Mouse (Mus musculus) forebrain, embryonic 11.5 days (tissue): ENCODE results near the gene Ndufa7. TPM values are rescaled to one million over a fixed set of nuclear protein-coding genes. Genes with fewer than 3 reads are reported as not detected.
A peak's percentile ranks its signal among the peaks of the same experiment; 100 is the strongest.
"Not testable (repeated sequence)": the region's sequence is repeated elsewhere in the genome, so short reads cannot be mapped to it uniquely, and the experiment has no call there.

ENCODE experiments used
- ATAC-seq: fragments of 200-750 bp; cut with Nextera tagmentation; replicated peaks from 2 replicates; pipeline ENCODE4 v1.8.0; 2017; ENCODE audit warnings: moderate TSS enrichment; ENCODE audit not compliant: low FRiP score
- DNase-seq: peaks from one replicate; pipeline ENCODE4 v3.0.0-alpha.2; 2017; ENCODE audit warnings: low spot score
- H3K27ac ChIP-seq: fragments of 300-500 bp; sonication (generic); 2 replicates; pipeline ENCODE4 v1.5.1; 2014; ENCODE audit warnings: low read depth, low read length
- H3K27me3 ChIP-seq: fragments of 300-500 bp; sonication (generic); 2 replicates; pipeline ENCODE4 v1.6.1; 2014; ENCODE audit warnings: mild to moderate bottlenecking, low read length, mixed read lengths; ENCODE audit not compliant: control insufficient read depth, insufficient read depth
- H3K36me3 ChIP-seq: fragments of 300-500 bp; sonication (generic); 2 replicates; pipeline ENCODE4 v1.6.1; 2014; ENCODE audit warnings: mild to moderate bottlenecking, low read length, moderate library complexity, mixed read lengths; ENCODE audit not compliant: control insufficient read depth, insufficient read depth
- H3K4me1 ChIP-seq: fragments of 300-500 bp; sonication (generic); replicated peaks from 2 replicates; pipeline ENCODE4 v1.6.1; 2014; ENCODE audit warnings: low read length, mixed read lengths; ENCODE audit not compliant: control insufficient read depth, insufficient read depth
- H3K4me2 ChIP-seq: fragments of 300-500 bp; sonication (generic); 2 replicates; pipeline ENCODE4 v1.6.1; 2014; ENCODE audit warnings: low read depth, mild to moderate bottlenecking, low read length, moderate library complexity, mixed read lengths; ENCODE audit not compliant: severe bottlenecking
- H3K4me3 ChIP-seq: fragments of 300-500 bp; sonication (generic); 2 replicates; pipeline ENCODE4 v1.5.1; 2014; ENCODE audit warnings: low read depth, low read length
- H3K9ac ChIP-seq: fragments of 300-500 bp; sonication (generic); 2 replicates; pipeline ENCODE4 v1.6.1; 2014; ENCODE audit warnings: low read length
- H3K9me3 ChIP-seq: fragments of 300-500 bp; sonication (generic); 2 replicates; pipeline ENCODE4 v1.6.1; 2016; ENCODE audit warnings: low read length, mixed read lengths; ENCODE audit not compliant: control insufficient read depth
- WGBS: fragments of 180-500 bp; shearing (Covaris S2); extraction: QIAGEN DNeasy Blood & Tissue Kit; methylation state at CpG from one replicate; pipeline ENCODE4 v1.1.7; 2014; 5-methylcytosine and 5-hydroxymethylcytosine counted together
- polyA plus RNA-seq: library from polyadenylated mRNA; unstranded; fragments of >200 nt; fragmentation: Nextera tagmentation; extraction: Ambion mirVana; gene quantifications from 2 replicates; pipeline ENCODE4 v1.2.1, GENCODE M21; 2014

Gene Ndufa7
- polyA plus RNA-seq, 1 experiment from 2014 or later: 374 TPM

DNA sequence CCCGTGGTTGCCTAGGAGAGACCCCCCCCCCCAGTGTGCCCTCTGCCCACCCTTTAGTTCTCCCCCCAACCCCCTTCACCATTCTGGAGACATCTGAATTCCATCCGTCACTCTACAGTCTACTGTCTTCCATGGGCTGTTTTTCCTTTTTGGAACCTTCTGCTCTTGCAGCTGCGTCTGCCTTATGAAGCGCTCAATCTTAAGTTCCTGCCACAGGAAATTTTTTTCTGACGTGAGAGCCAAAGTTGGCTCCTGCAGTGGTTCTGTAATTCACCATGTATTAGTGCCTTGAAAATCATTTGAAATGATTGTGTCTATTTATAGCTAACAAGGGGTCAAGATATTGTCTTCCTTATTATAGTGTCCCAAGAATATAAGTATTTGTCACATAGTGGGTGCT lies 7.8 kb upstream of the Ndufa7 start:
- ATAC-seq (no peak), DNase-seq (no peak)
- Histone ChIP-seq H3K4me3 (peak overlapping the region; percentile 48; the same call in 1 of the 2 replicates), H3K4me2 (peak overlapping the region; percentile 81), H3K9ac (no peak overlapping the region; the same call in 1 of the 2 replicates), H3K9me3 (no peaks in the 10 kb centered on the region), H3K4me1 (peaks cover 12% of the 10 kb centered on the region), H3K27ac (no peak overlapping the region), H3K27me3 (no peaks in the 10 kb centered on the region), H3K36me3 (no peaks in the 10 kb centered on the region; the same call in 1 of the 2 replicates)
- WGBS: 89% methylated on average over 5 of the region's 5 CpGs

DNA sequence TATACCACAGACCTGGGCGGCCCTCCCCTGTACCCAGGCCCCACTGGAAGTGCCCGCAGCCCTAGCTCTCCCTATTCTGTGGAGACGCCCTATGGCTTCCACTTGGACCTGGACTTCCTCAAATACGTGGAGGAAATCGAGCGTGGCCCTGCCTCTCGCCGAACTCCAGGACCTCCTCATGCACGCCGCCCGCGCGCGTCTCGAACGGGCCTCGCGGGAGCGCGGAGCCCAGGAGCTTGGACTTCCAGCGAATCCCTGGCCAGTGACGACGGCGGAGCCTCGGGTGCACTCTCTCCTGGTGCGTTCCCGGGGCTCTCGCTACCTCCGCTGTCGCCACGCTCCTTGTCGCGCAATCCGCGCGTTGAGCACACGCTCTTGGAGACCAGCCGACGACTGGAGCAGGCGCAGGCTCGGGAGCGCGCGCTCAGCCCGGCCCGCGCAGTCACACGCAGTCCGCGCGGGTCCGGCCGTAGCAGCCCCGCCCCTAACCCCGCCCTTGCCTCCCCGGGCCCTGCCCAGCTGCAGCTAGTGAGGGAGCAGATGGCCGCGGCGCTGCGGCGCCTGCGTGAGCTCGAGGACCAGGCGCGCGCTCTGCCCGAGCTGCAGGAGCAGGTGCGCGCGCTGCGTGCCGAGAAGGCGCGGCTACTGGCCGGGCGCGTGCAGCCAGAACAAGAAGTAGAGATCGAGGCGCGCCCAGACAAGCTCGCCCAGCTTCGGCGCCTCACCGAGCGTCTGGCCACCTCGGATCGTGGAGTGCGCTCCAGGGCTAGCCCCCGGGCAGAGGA lies 7.0 kb upstream of the Ndufa7 start:
- H3K27me3 ChIP-seq: no peaks in the 10 kb centered on the region
- DNase-seq: peak; percentile 98
- peak overlapping the region; percentile 80 for H3K27ac ChIP-seq
- peak overlapping the region; percentile 81 for H3K4me2 ChIP-seq
- peak; percentile 95 for ATAC-seq
- H3K4me1 ChIP-seq: peaks cover 12% of the 10 kb centered on the region
- peak overlapping the region; percentile 78 for H3K9ac ChIP-seq
- no peaks in the 10 kb centered on the region for H3K9me3 ChIP-seq
- peak overlapping the region; percentile 48 for H3K4me3 ChIP-seq
- WGBS: 1% methylated on average over 85 of the region's 89 CpGs
- H3K36me3 ChIP-seq: peaks cover 7% of the 10 kb centered on the region

DNA sequence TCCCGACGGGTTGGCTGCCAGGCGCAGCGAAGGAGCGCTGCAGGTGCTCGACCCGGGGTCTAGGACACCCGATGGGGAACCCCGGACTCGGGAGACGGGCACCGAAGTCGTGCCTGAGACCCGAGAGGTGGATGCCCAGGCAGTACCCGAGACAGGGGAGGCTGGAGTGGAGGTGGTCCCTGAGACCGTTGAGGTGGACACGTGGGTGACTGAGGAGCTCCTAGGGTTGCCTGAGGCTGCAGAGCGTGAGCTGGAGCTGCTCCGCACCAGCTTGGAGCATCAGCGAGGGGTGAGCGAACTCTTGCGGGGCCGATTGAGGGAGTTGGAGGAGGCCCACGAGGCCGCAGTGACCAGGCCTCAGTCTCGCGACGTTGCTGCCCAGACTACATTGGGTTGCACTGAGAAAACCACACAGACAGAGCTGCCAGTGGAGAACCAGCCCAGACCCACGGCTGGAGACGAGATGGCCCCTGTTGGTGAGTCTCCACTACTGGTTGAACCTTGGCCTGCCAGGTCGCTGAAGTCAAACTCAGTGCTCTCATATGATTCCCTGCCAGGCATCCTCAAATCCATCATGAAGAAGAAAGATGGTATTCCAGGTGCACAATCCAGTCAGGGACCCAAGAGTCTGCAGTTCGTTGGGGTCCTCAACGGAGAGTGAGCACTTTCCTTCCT lies 6.3 kb upstream of the Ndufa7 start:
- peaks cover 15% of the 10 kb centered on the region for H3K4me1 ChIP-seq
- no peaks in the 10 kb centered on the region for H3K27me3 ChIP-seq
- H3K4me3 ChIP-seq: peak overlapping the region; percentile 48
- peak overlapping the region; percentile 81 for H3K4me2 ChIP-seq
- DNase-seq (no peak), ATAC-seq (no peak; the same call in 1 of the 2 replicates)
- peaks cover 11% of the 10 kb centered on the region for H3K36me3 ChIP-seq
- H3K9me3 ChIP-seq: no peaks in the 10 kb centered on the region
- peak overlapping the region; percentile 80 for H3K27ac ChIP-seq
- WGBS: 19% methylated on average over 33 of the region's 33 CpGs
- H3K9ac ChIP-seq: peak overlapping the region; percentile 78

DNA sequence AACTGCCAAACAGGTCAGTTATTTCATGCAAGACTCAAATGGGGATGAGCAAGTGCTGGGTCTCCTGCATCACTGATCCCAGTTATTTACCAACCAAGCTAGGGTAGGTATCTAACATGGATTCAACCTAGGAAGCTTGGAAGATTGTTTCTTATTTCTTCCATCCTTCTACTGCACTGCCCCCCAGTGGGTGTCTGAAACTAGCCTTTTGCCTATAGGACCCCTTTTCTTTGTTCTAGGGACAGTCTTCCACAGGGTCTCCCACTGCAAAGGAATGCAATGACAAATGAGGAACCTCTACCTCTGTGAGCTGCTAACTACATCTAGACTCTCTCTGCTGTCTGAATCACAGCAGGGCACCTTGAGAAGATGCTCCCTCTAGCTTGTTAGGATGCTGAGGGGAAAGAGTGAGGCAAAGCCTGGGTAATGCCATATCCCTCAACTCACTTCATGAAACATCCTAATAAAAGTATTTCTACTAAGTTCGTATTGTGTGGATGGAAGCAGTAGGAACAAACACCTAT lies 1.9 kb upstream of the Ndufa7 start:
- 0 out of 2 replicates have a peak overlapping the region, but pooled peaks have one; percentile 18 for H3K27ac ChIP-seq

DNA sequence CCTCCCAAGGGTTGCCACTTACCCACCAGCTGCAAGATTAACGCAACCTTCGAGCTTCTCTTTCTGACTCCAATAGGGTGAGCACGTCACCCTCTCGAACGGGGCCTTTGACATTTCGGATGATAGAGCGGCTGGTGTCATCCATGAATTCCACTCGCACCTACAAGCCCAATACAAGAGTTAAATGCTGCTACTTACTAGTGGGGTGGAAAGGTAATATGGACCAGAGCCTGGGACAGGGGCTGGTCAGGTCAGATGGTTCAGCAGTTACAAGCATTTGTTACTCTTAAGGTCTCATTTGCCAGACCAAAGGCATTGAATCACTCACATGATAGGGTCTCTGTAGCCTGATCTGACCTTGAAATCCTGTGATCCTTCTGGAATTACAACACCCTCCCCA lies 1.2 kb upstream of the Ndufa7 start:
- Histone ChIP-seq H3K4me2 (peak overlapping the region; percentile 84), H3K4me3 (peak overlapping the region; percentile 77), H3K36me3 (peaks cover 11% of the 10 kb centered on the region)

More for the DNA sequence above, 1.9 kb upstream of the Ndufa7 start:
- Histone ChIP-seq H3K4me1 (peaks cover 23% of the 10 kb centered on the region), H3K4me2 (no peak overlapping the region), H3K9me3 (no peaks in the 10 kb centered on the region), H3K9ac (no peak overlapping the region), H3K4me3 (no peak overlapping the region; the same call in 1 of the 2 replicates), H3K27me3 (no peaks in the 10 kb centered on the region), H3K36me3 (peaks cover 11% of the 10 kb centered on the region)
- ATAC-seq (no peak), DNase-seq (no peak)
- WGBS: 83% methylated on average over 1 of the region's 1 CpGs

DNA sequence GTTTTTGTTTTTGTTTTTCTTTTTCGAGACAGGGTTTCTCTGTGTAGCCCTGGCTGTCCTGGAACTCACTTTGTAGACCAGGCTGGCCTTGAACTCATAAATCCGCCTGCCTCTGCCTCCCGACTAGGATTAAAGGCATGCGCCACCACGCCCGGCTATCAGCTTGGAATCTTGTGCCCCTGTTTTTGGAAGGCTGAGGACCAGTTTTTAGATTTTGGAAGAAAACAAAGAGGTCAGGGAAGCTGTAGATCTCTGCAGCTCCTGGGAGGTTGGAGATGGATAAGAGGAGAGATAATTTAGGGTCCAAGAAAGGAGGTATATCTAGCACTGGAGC lies 592 bp downstream of the Ndufa7 start:
- H3K9ac ChIP-seq: peak overlapping the region; percentile 76
- H3K36me3 ChIP-seq: peaks cover 11% of the 10 kb centered on the region
- H3K4me2 ChIP-seq: peak overlapping the region; percentile 87
- H3K4me1 ChIP-seq: peaks cover 15% of the 10 kb centered on the region
- DNase-seq, H3K27ac ChIP-seq, ATAC-seq, H3K9me3 ChIP-seq, H3K27me3 ChIP-seq: not testable (repeated sequence)
- 6% methylated on average over 6 of the region's 6 CpGs for WGBS
- H3K4me3 ChIP-seq: peak overlapping the region; percentile 77

More for the DNA sequence above, 1.2 kb upstream of the Ndufa7 start:
- peaks cover 19% of the 10 kb centered on the region for H3K4me1 ChIP-seq
- WGBS: 84% methylated on average over 8 of the region's 8 CpGs
- DNase-seq, H3K9me3 ChIP-seq, ATAC-seq, H3K27me3 ChIP-seq, H3K27ac ChIP-seq: not testable (repeated sequence)
- peak overlapping the region; percentile 71 for H3K9ac ChIP-seq

DNA sequence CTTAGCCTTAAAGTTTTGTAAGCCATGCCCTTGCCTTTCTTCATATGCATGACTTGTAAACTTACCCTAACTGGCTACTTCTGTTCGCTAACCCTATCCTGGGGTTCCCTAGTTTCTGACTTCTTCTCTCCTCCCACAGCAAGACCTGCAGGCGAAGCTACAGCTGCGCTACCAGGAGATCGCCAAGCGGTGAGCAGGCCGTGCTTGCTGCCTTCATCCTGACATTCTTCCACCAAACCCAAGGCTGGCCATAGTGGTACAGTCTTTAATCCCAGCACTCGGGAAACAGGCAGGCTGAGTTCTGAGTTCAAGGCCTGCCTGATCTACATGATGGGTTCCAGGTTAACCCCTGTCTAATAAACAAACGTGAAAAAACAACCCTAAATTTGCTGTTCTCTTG lies 1.1 kb downstream of the Ndufa7 start:
- ATAC-seq: no peak
- peaks cover 15% of the 10 kb centered on the region for H3K4me1 ChIP-seq
- H3K9me3 ChIP-seq: no peaks in the 10 kb centered on the region
- peaks cover 11% of the 10 kb centered on the region for H3K36me3 ChIP-seq
- H3K27me3 ChIP-seq: no peaks in the 10 kb centered on the region
- peak overlapping the region; percentile 77 for H3K4me3 ChIP-seq
- DNase-seq: no peak
- H3K9ac ChIP-seq: peak overlapping the region; percentile 76; the same call in 1 of the 2 replicates
- H3K4me2 ChIP-seq: peak overlapping the region; percentile 87
- 88% methylated on average over 8 of the region's 8 CpGs for WGBS
- no peak overlapping the region for H3K27ac ChIP-seq

DNA sequence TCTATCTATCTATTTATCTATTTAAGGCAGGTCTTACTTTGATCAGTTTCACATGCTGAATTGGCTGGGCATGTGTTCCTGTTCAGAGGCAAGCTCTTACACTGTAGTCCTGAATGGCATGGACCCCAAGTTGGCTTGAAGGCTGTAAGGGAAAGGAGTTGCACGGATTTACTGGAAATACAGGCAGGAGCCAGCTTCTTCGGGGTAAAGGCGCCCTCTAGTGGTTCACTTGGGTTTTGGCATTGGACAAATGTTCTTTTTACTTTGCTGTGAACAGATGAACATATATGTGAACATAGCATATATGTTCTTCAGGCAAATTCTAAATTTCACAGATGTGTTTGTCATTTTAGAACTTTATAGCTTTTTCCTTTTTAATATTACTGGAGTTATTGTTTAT lies 2.5 kb downstream of the Ndufa7 start:
- no peaks in the 10 kb centered on the region for H3K9me3 ChIP-seq
- no peak overlapping the region for H3K4me2 ChIP-seq
- no peaks in the 10 kb centered on the region for H3K27me3 ChIP-seq
- DNase-seq (peak; percentile 82), ATAC-seq (no peak)
- 0% methylated on average over 3 of the region's 3 CpGs for WGBS
- H3K4me3 ChIP-seq: no peak overlapping the region
- no peak overlapping the region for H3K27ac ChIP-seq
- peaks cover 13% of the 10 kb centered on the region for H3K36me3 ChIP-seq
- no peak overlapping the region for H3K9ac ChIP-seq
- H3K4me1 ChIP-seq: peaks cover 15% of the 10 kb centered on the region
